7 mouse cellular contexts compared by ENCODE assay signal in genomic region chr3:89281579-89282290, GRCm38 (mm10). TPM values are rescaled to one million over a fixed set of nuclear protein-coding genes. Genes with fewer than 3 reads are reported as not detected.
DNase-seq lines count a peak whose midpoint lies in the region; ATAC-seq and TF ChIP-seq lines count a peak whose summit lies in the region.

No protein-coding gene starts in this region.

- 13% methylated on average over 20 of the region's 20 CpGs for WGBS in intestine, embryonic 16.5 days
- WGBS in limb, embryonic 12.5 days = 10% methylated on average over 20 of the region's 20 CpGs
- WGBS in midbrain, embryonic 13.5 days = 13% methylated on average over 20 of the region's 20 CpGs
- WGBS in small intestine, adult 2 months = 10% methylated on average over 20 of the region's 20 CpGs

- DNase-seq in adrenal gland, adult (ENCODE audit: inconsistent age in 2 of 2, low spot score in 1 of 2) = peak; percentile 83 to 93
- peak; percentile 96 for DNase-seq in embryo, embryonic 10 days (ENCODE audit: low spot score)
- DNase-seq in gonadal fat pad, adult 2 months (ENCODE audit: low read depth) = peak; percentile 47

- peak; percentile 96 for TF ChIP-seq CTCF in small intestine, adult 2 months (IDR thresholded peaks at IDR 0.05; ENCODE audit: extremely low read depth, insufficient read length, insufficient replicate concordance, low read depth, low read length)

- H3K27ac ChIP-seq in intestine, embryonic 16.5 days (ENCODE audit: low read length) = peak overlapping the region; percentile 98
- H3K27ac ChIP-seq in limb, embryonic 12.5 days = peak overlapping the region; percentile 82; the same call in 1 of the 2 replicates
- H3K27ac ChIP-seq in midbrain, embryonic 13.5 days = no peak overlapping the region
- H3K27ac ChIP-seq in small intestine, adult 2 months (ENCODE audit: insufficient read depth, low read depth, low read length) = peak overlapping the region; percentile 99

- peak overlapping the region; percentile 87 for H3K9ac ChIP-seq in intestine, embryonic 16.5 days (ENCODE audit: low read depth, low read length)
- H3K9ac ChIP-seq in limb, embryonic 12.5 days (replicated peaks) = peak overlapping the region; percentile 35; the same call in 1 of the 2 replicates
- H3K9ac ChIP-seq in midbrain, embryonic 13.5 days (replicated peaks) = no peak overlapping the region

- TF ChIP-seq POLR2A in small intestine, adult 2 months (IDR thresholded peaks at IDR 0.05; ENCODE audit: low read depth, low read length) = no peak

- H3K9me3 ChIP-seq in intestine, embryonic 16.5 days (ENCODE audit: control insufficient read depth, low read length) = no peaks in the 10 kb centered on the region
- no peaks in the 10 kb centered on the region for H3K9me3 ChIP-seq in limb, embryonic 12.5 days
- H3K9me3 ChIP-seq in midbrain, embryonic 13.5 days = no peaks in the 10 kb centered on the region

- H3K4me1 ChIP-seq in intestine, embryonic 16.5 days (ENCODE audit: control insufficient read depth, insufficient read depth, low read length) = peaks cover 31% of the 10 kb centered on the region
- H3K4me1 ChIP-seq in limb, embryonic 12.5 days (replicated peaks) = peaks cover 57% of the 10 kb centered on the region
- peaks cover 33% of the 10 kb centered on the region for H3K4me1 ChIP-seq in midbrain, embryonic 13.5 days (replicated peaks)
- peaks cover 19% of the 10 kb centered on the region for H3K4me1 ChIP-seq in small intestine, adult 2 months (ENCODE audit: control insufficient read depth, insufficient read depth, insufficient read length, low read length)

- H3K4me2 ChIP-seq in intestine, embryonic 16.5 days (ENCODE audit: low read depth, low read length) = peak overlapping the region; percentile 82
- H3K4me2 ChIP-seq in limb, embryonic 12.5 days = peak overlapping the region; percentile 91
- H3K4me2 ChIP-seq in midbrain, embryonic 13.5 days (replicated peaks) = peak overlapping the region; percentile 82

- no peaks in the 10 kb centered on the region for H3K36me3 ChIP-seq in intestine, embryonic 16.5 days (ENCODE audit: control insufficient read depth, insufficient read depth, low read length)
- H3K36me3 ChIP-seq in limb, embryonic 12.5 days = no peaks in the 10 kb centered on the region
- no peaks in the 10 kb centered on the region for H3K36me3 ChIP-seq in midbrain, embryonic 13.5 days
- no peaks in the 10 kb centered on the region for H3K36me3 ChIP-seq in small intestine, adult 2 months (ENCODE audit: control insufficient read depth, insufficient read depth, low read length)

- H3K4me3 ChIP-seq in intestine, embryonic 16.5 days (ENCODE audit: low read length) = peak overlapping the region; percentile 75; the same call in 1 of the 2 replicates
- H3K4me3 ChIP-seq in limb, embryonic 12.5 days (replicated peaks) = peak overlapping the region; percentile 59
- peak overlapping the region; percentile 44 for H3K4me3 ChIP-seq in midbrain, embryonic 13.5 days (replicated peaks)
- H3K4me3 ChIP-seq in small intestine, adult 2 months (ENCODE audit: low read depth, low read length) = peak overlapping the region; percentile 85; the same call in 1 of the 2 replicates

- no peak for ATAC-seq in intestine, embryonic 16.5 days
- no peak for ATAC-seq in limb, embryonic 12.5 days (ENCODE audit: insufficient number of reproducible peaks, insufficient read depth, low FRiP score, low TSS enrichment, low read depth)
- ATAC-seq in midbrain, embryonic 13.5 days = no peak

- H3K27me3 ChIP-seq in intestine, embryonic 16.5 days (replicated peaks; ENCODE audit: control insufficient read depth, insufficient read depth, low read length) = no peaks in the 10 kb centered on the region
- peaks cover 18% of the 10 kb centered on the region for H3K27me3 ChIP-seq in limb, embryonic 12.5 days
- H3K27me3 ChIP-seq in midbrain, embryonic 13.5 days = peaks cover 51% of the 10 kb centered on the region
- no peaks in the 10 kb centered on the region for H3K27me3 ChIP-seq in small intestine, adult 2 months (ENCODE audit: control insufficient read depth, insufficient read depth, low read length)

RNA-seq across cellular contexts. Expression of gene Efna1, which starts 0.8 kb away (rescaled TPM):
- polyA plus RNA-seq in gonadal fat pad, adult 2 months (2012; rRNA removed) = 36.7 and 40.9 TPM in 2 replicates
- polyA plus RNA-seq in intestine, embryonic 16.5 days (2015; fragmentation: Nextera tagmentation; extraction: Ambion mirVana) = 62.9 and 69.6 TPM in 2 replicates
- polyA plus RNA-seq in limb, embryonic 12.5 days (2016; fragmentation: Nextera tagmentation; extraction: Ambion mirVana) = 36.9 and 40.4 TPM in 2 replicates
- 9.7 and 10.7 TPM in 2 replicates for polyA plus RNA-seq in midbrain, embryonic 13.5 days (2015; fragmentation: Nextera tagmentation; extraction: Ambion mirVana)
- polyA plus RNA-seq in small intestine, adult 2 months (2012; rRNA removed) = 46.1 and 122 TPM in 2 replicates

RNA-seq across cellular contexts. Expression of gene Slc50a1, which starts 11.4 kb away (rescaled TPM):
- polyA plus RNA-seq in gonadal fat pad, adult 2 months (2012; rRNA removed) = 264 and 294 TPM in 2 replicates
- 62.7 and 74.1 TPM in 2 replicates for polyA plus RNA-seq in intestine, embryonic 16.5 days (2015; fragmentation: Nextera tagmentation; extraction: Ambion mirVana)
- polyA plus RNA-seq in limb, embryonic 12.5 days (2016; fragmentation: Nextera tagmentation; extraction: Ambion mirVana) = 58.5 and 66.3 TPM in 2 replicates
- polyA plus RNA-seq in midbrain, embryonic 13.5 days (2015; fragmentation: Nextera tagmentation; extraction: Ambion mirVana) = 31.8 and 37.5 TPM in 2 replicates
- 81.6 and 97.3 TPM in 2 replicates for polyA plus RNA-seq in small intestine, adult 2 months (2012; rRNA removed)

RNA-seq across cellular contexts. Expression of gene Dpm3, which starts 22.6 kb away (rescaled TPM):
- 481 and 623 TPM in 2 replicates for polyA plus RNA-seq in gonadal fat pad, adult 2 months (2012; rRNA removed)
- 119 and 126 TPM in 2 replicates for polyA plus RNA-seq in intestine, embryonic 16.5 days (2015; fragmentation: Nextera tagmentation; extraction: Ambion mirVana)
- 93.9 and 102 TPM in 2 replicates for polyA plus RNA-seq in limb, embryonic 12.5 days (2016; fragmentation: Nextera tagmentation; extraction: Ambion mirVana)
- polyA plus RNA-seq in midbrain, embryonic 13.5 days (2015; fragmentation: Nextera tagmentation; extraction: Ambion mirVana) = 74.6 and 75.9 TPM in 2 replicates
- polyA plus RNA-seq in small intestine, adult 2 months (2012; rRNA removed) = 357 and 440 TPM in 2 replicates

RNA-seq across cellular contexts. Expression of gene Trim46, which starts 35.6 kb away (rescaled TPM):
- polyA plus RNA-seq in gonadal fat pad, adult 2 months (2012; rRNA removed) = 3.0 and 3.3 TPM in 2 replicates
- polyA plus RNA-seq in intestine, embryonic 16.5 days (2015; fragmentation: Nextera tagmentation; extraction: Ambion mirVana) = 3.9 TPM in 2 replicates
- polyA plus RNA-seq in limb, embryonic 12.5 days (2016; fragmentation: Nextera tagmentation; extraction: Ambion mirVana) = 6.1 and 6.3 TPM in 2 replicates
- 58.6 and 59.4 TPM in 2 replicates for polyA plus RNA-seq in midbrain, embryonic 13.5 days (2015; fragmentation: Nextera tagmentation; extraction: Ambion mirVana)
- 4.3 and 8.7 TPM in 2 replicates for polyA plus RNA-seq in small intestine, adult 2 months (2012; rRNA removed)

RNA-seq across cellular contexts. Expression of gene Krtcap2, which starts 36.0 kb away (rescaled TPM):
- polyA plus RNA-seq in gonadal fat pad, adult 2 months (2012; rRNA removed) = 120 and 144 TPM in 2 replicates
- 316 and 334 TPM in 2 replicates for polyA plus RNA-seq in intestine, embryonic 16.5 days (2015; fragmentation: Nextera tagmentation; extraction: Ambion mirVana)
- 316 and 333 TPM in 2 replicates for polyA plus RNA-seq in limb, embryonic 12.5 days (2016; fragmentation: Nextera tagmentation; extraction: Ambion mirVana)
- polyA plus RNA-seq in midbrain, embryonic 13.5 days (2015; fragmentation: Nextera tagmentation; extraction: Ambion mirVana) = 205 and 209 TPM in 2 replicates
- polyA plus RNA-seq in small intestine, adult 2 months (2012; rRNA removed) = 120 and 182 TPM in 2 replicates
